Mouse (Mus musculus) intestine, embryonic 16.5 days (tissue): ENCODE measurements at regions not wholly inside any gene's neighbourhood (a gene's known extent, or its start where the extent isn't known, plus 50 kb on each side); places are given as distances from the start of the nearest gene placed in this dataset.

Experiments
- ATAC-seq: fragments of 200-750 bp; cut with Nextera tagmentation; 2 replicates; pipeline ENCODE4 v1.8.0; 2017; ENCODE audit warnings: moderate TSS enrichment, moderate library complexity
- H3K27ac ChIP-seq: fragments of 300-500 bp; sonication (generic); 2 replicates; pipeline ENCODE4 v1.5.1; 2014; ENCODE audit warnings: mild to moderate bottlenecking, low read length
- H3K27me3 ChIP-seq: fragments of 300-500 bp; sonication (generic); replicated peaks from 2 replicates; pipeline ENCODE4 v1.6.1; 2014; ENCODE audit warnings: low read length, control low read depth, mixed read lengths; ENCODE audit not compliant: control insufficient read depth, insufficient read depth
- H3K36me3 ChIP-seq: fragments of 300-500 bp; sonication (generic); 2 replicates; pipeline ENCODE4 v1.6.1; 2014; ENCODE audit warnings: low read length, control low read depth; ENCODE audit not compliant: control insufficient read depth, insufficient read depth
- H3K4me1 ChIP-seq: fragments of 300-500 bp; sonication (generic); 2 replicates; pipeline ENCODE4 v1.6.1; 2014; ENCODE audit warnings: low read length, control low read depth, mixed read lengths; ENCODE audit not compliant: control insufficient read depth, insufficient read depth
- H3K4me2 ChIP-seq: fragments of 300-500 bp; sonication (generic); 2 replicates; pipeline ENCODE4 v1.6.1; 2014; ENCODE audit warnings: low read depth, low read length, control low read depth
- H3K4me3 ChIP-seq: fragments of 300-500 bp; sonication (generic); 2 replicates; pipeline ENCODE4 v1.5.1; 2014; ENCODE audit warnings: mild to moderate bottlenecking, low read length
- H3K9ac ChIP-seq: fragments of 300-500 bp; sonication (generic); 2 replicates; pipeline ENCODE4 v1.6.1; 2014; ENCODE audit warnings: low read depth, low read length
- H3K9me3 ChIP-seq: fragments of 300-500 bp; sonication (generic); 2 replicates; pipeline ENCODE4 v1.6.1; 2016; ENCODE audit warnings: low read length, control low read depth; ENCODE audit not compliant: control insufficient read depth
- WGBS: fragments of 180-500 bp; shearing (Covaris S2); extraction: QIAGEN DNeasy Blood & Tissue Kit; methylation state at CpG from one replicate; pipeline ENCODE4 v1.1.7; 2014; 5-methylcytosine and 5-hydroxymethylcytosine counted together

DNA sequence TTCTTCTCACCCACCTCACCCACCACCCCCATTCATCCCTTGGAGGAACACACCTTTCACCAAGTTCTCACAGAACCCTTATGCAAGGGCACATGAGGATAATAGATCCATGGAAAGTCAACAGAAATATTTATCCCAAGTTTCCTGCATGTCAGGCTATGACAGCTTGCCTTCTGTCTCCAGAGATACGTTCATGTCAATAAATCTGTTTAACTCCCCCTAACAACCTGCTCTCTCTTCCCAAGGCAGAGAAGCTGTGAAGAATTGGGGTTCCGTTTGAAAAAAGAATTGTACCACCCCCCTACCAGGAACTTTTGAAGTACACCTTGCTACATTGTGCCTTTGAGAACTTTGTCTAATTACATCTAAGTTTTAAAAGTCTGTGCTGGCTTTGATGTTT, 331.6 kb downstream of the Lpin1 start:
- H3K4me1 ChIP-seq, result no peaks in the 10 kb centered on the region
- H3K27ac ChIP-seq, result no peak overlapping the region
- WGBS, result 79% methylated on average over 2 of the region's 2 CpGs
- no peak overlapping the region for H3K4me3 ChIP-seq
- H3K9me3 ChIP-seq, result no peaks in the 10 kb centered on the region
- no peak overlapping the region for H3K9ac ChIP-seq
- H3K36me3 ChIP-seq, result no peaks in the 10 kb centered on the region
- H3K4me2 ChIP-seq, result no peak overlapping the region
- H3K27me3 ChIP-seq, result no peaks in the 10 kb centered on the region
- no peak for ATAC-seq

DNA sequence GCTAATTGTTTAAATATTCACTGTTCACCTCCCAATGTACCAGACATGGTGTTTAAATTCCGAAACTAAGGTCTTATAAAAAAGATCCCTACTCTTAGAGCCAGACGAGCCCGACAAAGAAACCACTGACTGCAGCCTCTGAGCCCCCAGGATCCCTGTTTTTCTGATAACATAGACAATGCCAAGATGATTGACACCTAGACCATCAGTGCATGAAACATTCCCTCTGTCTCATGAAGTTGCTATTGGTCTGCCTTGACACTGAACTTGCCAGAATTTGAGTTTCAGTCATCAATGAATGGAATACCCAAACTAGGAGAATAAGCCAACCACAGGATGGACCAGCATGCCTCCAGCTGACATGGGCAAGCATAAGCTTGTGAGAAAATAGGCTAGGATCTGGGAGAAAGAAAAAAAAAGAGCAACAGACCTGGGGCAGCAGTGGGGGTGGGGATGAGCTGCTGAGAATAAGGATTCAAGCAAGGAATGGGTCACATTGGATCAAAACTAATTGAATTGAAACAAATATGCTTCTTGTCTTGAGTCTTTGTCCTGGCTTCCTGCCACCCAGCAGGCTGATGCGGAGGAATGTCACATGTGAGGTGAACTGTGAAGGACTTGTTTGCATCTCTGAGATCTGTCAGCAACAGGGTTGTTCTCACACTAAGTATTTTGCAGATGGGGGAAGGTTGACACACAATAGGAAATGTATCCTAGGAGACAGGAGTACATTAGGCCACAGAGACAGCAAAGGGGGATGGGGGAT, 333.0 kb downstream of the Lpin1 start:
- no peaks in the 10 kb centered on the region for H3K9me3 ChIP-seq
- no peaks in the 10 kb centered on the region for H3K36me3 ChIP-seq
- H3K9ac ChIP-seq, result no peak overlapping the region
- no peak overlapping the region for H3K27ac ChIP-seq
- H3K27me3 ChIP-seq, result no peaks in the 10 kb centered on the region
- no peak overlapping the region for H3K4me2 ChIP-seq
- 68% methylated on average over 4 of the region's 4 CpGs for WGBS
- no peak for ATAC-seq
- H3K4me1 ChIP-seq, result no peaks in the 10 kb centered on the region
- H3K4me3 ChIP-seq, result no peak overlapping the region

DNA sequence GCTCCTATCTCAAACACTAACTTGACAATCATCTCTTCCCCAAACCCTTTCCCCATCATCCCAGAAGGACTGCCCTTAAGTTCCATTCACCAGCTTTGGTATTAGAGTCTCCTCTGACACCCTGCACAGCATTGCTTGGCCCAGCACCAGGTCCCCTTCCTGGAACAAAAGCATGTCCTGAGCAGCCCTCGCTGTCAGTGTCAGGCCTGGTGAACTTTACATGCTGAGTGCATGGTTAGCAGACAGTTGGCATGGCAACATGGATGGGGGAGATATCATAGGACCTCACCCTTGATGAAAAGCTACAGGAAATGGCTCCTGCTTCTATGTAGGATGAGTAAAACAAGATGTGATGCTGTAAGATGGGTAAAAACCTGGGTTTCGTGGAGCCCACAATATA, 333.6 kb downstream of the Lpin1 start:
- H3K4me2 ChIP-seq, result no peak overlapping the region
- H3K4me3 ChIP-seq, result no peak overlapping the region
- H3K9me3 ChIP-seq, result no peaks in the 10 kb centered on the region
- H3K27me3 ChIP-seq, result no peaks in the 10 kb centered on the region
- 64% methylated on average over 2 of the region's 2 CpGs for whole genome bisulfite sequencing
- no peak overlapping the region for H3K9ac ChIP-seq
- no peak overlapping the region for H3K27ac ChIP-seq
- no peak for ATAC-seq
- H3K36me3 ChIP-seq, result no peaks in the 10 kb centered on the region
- no peaks in the 10 kb centered on the region for H3K4me1 ChIP-seq

DNA sequence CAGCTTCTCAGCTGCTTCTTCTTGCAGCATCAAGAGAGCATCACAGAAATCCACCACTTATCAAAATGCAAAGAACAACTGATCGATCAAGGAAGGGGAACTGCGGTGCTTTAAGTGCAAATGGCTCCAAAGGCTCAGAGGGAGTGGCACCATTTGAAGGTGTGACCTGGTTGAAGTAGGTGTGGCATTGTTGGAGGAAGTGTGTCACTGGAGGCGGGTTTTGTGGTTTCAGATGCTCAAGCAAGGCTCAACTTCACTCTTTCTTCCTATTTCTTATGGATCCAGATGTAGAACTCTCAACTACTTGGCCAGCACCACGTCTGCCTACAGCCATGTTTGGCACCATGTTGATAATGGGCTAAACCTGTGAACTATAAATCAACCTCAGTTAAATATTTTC, 334.5 kb downstream of the Lpin1 start:
- Histone ChIP-seq H3K4me2 (no peak overlapping the region), H3K36me3 (no peaks in the 10 kb centered on the region), H3K9me3 (no peaks in the 10 kb centered on the region), H3K9ac (no peak overlapping the region), H3K4me3 (no peak overlapping the region), H3K27me3 (no peaks in the 10 kb centered on the region), H3K27ac (no peak overlapping the region), H3K4me1 (no peaks in the 10 kb centered on the region)
- no peak for ATAC-seq
- 82% methylated on average over 4 of the region's 4 CpGs for WGBS

DNA sequence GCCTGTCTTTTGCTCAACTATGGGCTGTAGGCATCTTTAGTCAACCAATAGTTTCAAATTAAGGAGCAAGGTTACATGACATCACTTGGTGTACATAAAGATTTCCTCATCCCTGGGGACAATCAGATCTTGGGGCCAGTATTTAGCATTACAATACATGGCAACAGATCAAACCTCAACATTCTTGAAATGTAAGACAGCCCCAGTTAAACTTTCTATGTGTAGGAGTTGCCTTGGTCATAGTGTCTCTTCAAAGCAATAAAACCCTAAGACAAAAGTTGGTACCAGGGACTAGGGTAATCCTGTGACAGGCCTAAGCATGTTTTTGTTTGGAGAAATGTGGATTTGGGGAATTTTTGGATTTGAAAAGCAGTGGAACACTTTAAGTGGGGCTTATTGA, 338.3 kb downstream of the Lpin1 start:
- Histone ChIP-seq H3K27me3 (no peaks in the 10 kb centered on the region), H3K9me3 (no peaks in the 10 kb centered on the region), H3K4me1 (no peaks in the 10 kb centered on the region), H3K4me3 (no peak overlapping the region), H3K36me3 (no peaks in the 10 kb centered on the region), H3K4me2 (no peak overlapping the region), H3K27ac (no peak overlapping the region), H3K9ac (no peak overlapping the region)
- ATAC-seq, result no peak

DNA sequence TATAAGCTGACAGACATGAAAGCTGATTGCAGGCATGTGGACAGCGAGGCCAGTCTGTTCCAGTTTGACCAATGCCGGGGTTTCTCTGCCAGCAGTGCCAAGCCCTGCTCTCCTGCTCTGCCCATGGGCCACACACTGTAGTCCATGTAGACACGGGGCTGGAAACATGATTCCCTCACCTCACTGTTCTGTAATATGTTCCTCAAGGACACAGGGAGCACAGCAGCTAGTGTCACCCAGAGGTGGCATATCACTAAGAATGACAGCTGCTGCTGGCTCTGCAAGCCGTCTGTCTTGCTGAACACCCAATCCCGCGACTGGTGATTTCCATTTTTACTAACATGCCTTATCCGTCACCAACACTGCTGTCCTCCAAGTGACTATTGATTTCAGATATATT, 339.9 kb downstream of the Lpin1 start:
- Histone ChIP-seq H3K4me1 (no peaks in the 10 kb centered on the region), H3K9ac (no peak overlapping the region), H3K9me3 (no peaks in the 10 kb centered on the region), H3K4me3 (no peak overlapping the region), H3K27me3 (no peaks in the 10 kb centered on the region), H3K4me2 (no peak overlapping the region), H3K27ac (no peak overlapping the region), H3K36me3 (no peaks in the 10 kb centered on the region)
- 86% methylated on average over 7 of the region's 7 CpGs for WGBS
- ATAC-seq, result no peak

DNA sequence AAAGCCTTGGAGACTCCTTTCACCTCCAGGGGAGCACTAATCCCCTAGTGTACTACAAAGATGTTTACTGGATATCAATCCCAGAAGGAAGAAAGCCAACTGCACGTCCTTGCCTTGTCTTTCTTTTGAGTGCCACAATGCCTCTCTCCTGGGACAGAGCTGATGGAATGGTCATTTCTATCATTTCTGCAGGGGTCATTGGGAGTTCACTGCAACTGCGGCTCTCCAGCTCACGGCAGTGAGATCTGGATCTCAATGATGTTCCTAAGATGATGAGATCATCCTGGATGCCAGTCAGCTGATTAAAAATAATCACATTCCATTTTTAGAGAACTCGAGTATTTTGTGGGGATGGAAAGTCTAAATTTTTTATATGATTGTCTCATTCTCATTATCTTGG, 341.1 kb downstream of the Lpin1 start:
- H3K4me3 ChIP-seq, result no peak overlapping the region
- no peak overlapping the region for H3K4me2 ChIP-seq
- H3K9me3 ChIP-seq, result no peaks in the 10 kb centered on the region
- no peaks in the 10 kb centered on the region for H3K27me3 ChIP-seq
- H3K27ac ChIP-seq, result no peak overlapping the region
- no peak overlapping the region for H3K9ac ChIP-seq
- H3K4me1 ChIP-seq, result no peaks in the 10 kb centered on the region
- 53% methylated on average over 4 of the region's 4 CpGs for WGBS
- H3K36me3 ChIP-seq, result no peaks in the 10 kb centered on the region
- no peak for ATAC-seq

DNA sequence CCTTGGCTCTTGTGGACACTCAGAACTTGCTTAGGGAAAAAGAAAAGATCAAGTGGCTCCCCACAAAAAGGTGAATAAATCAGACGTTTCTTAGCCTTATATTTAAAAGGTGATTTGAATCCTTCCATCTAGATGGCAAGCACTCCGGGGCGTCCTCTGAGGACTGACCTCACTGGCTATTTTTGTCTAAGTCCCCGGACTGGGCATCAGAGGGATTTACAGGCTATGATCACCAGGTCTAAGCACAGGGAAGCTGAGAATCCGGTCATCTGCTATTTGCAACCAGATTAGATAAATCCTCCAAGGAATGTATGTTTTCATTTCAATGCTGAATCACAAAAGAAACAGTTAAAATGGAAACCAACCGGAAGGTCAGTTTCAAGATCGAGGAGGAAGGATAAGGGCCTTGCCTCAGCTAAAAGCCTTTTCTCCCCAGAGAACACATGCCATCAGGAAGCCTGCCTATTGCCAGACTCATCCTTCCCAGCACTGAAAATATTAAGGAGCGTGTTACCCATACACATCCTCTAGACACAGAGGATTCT, 342.1 kb downstream of the Lpin1 start:
- no peak for ATAC-seq

DNA sequence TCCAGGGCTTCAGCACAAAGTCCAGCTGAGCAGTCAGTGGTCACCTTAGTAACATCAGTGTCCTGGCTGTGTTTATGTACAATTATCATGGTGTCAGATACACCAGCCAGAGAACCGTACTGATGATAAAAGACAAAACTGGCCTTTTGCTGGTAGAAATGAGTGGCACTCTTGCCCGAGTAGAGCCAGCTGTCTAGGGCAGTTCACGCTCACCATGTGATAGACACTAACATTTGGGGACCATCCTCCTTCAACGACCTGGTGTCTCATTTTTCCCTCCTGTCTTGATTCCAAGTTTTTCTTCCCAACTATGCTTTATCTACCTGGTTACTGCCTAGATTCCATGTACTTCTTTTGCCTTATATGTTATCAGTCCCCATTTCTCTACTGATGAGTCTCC, 349.3 kb downstream of the Lpin1 start:
- 81% methylated on average over 4 of the region's 4 CpGs for WGBS
- Histone ChIP-seq H3K4me2 (no peak overlapping the region), H3K27me3 (no peaks in the 10 kb centered on the region), H3K9ac (no peak overlapping the region), H3K4me1 (no peaks in the 10 kb centered on the region), H3K27ac (no peak overlapping the region), H3K9me3 (no peaks in the 10 kb centered on the region), H3K4me3 (no peak overlapping the region), H3K36me3 (no peaks in the 10 kb centered on the region)
- ATAC-seq, result no peak

More for the DNA sequence above, 342.1 kb downstream of the Lpin1 start:
- Histone ChIP-seq H3K4me1 (no peaks in the 10 kb centered on the region), H3K4me2 (no peak overlapping the region), H3K36me3 (no peaks in the 10 kb centered on the region), H3K9me3 (no peaks in the 10 kb centered on the region), H3K27me3 (no peaks in the 10 kb centered on the region), H3K27ac (no peak overlapping the region), H3K9ac (no peak overlapping the region), H3K4me3 (no peak overlapping the region)
- WGBS, result 74% methylated on average over 8 of the region's 8 CpGs

DNA sequence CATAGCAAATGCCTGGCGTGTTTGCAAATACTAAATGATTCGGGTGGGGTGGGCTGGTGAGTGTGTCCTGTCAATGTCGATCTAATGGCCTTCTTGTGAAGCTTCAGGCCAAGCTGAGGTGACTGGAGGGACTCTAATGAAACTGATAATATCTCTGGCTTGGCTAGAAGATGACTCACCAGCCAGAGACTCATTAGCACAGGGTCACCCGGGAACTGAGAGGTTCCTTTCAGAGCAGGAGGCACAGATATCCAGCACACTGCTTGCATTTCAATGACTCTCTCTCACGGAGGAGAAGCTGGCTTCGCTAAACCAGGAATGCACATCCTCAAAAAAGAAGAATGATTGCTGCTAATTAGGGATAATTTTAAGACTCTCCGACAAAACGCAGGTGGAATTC, 349.8 kb downstream of the Lpin1 start:
- H3K4me3 ChIP-seq, result no peak overlapping the region
- H3K4me2 ChIP-seq, result no peak overlapping the region
- no peak for ATAC-seq
- no peaks in the 10 kb centered on the region for H3K36me3 ChIP-seq
- H3K9ac ChIP-seq, result no peak overlapping the region
- no peak overlapping the region for H3K27ac ChIP-seq
- 53% methylated on average over 8 of the region's 8 CpGs for WGBS
- no peaks in the 10 kb centered on the region for H3K4me1 ChIP-seq
- H3K27me3 ChIP-seq, result no peaks in the 10 kb centered on the region
- no peaks in the 10 kb centered on the region for H3K9me3 ChIP-seq
